Comparison of ENCODE assay signal across 9 mouse cellular contexts in the genomic region with DNA sequence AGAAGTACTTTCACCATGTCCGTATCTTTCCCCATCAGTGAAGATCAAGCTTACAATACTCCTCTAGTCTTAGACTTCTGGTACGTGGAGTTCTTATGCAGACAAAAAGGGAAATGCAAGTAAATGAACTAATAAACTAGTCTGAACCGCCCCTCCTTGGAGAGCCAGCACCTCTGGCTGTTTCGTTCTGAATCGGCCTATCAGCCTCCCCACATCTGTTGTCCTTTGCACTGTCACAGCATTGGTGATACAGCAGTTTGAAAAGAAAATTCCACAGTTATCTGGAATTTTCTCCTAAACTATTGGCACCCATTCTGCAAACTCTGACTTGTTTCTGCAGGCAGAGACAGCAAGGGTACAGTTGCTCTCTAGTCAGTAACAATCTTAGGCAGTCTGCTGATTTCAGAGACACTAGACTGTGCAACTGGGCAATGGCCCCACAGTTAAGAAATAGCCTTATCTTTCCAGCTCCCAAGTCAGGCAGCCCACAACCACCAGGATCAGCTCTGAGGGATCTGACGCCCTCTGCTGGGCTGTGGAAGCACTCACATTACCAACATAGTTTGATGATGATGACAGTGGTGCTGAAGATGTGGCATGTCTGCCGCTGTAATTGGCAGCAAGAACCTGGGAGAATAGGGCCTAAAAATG.
DNase-seq lines count a peak whose midpoint lies in the region; ATAC-seq and TF ChIP-seq lines count a peak whose summit lies in the region.
"Had no signal": no experiment of that assay in that cellular context is flagged by ENCODE, and none has a peak within 500 bp of the region (broad histone marks: within the 10 kb centered on the region; RNA-seq: fewer than 3 reads in every experiment).

No protein-coding gene starts in this region.

- 76% methylated on average over 7 of the region's 7 CpGs for WGBS in forebrain, embryonic 14.5 days
- 80% methylated on average over 7 of the region's 7 CpGs for WGBS in forebrain, embryonic 13.5 days
- 73% methylated on average over 7 of the region's 7 CpGs for WGBS in lung, embryonic 14.5 days

- peaks cover 2% of the 10 kb centered on the region; the same call in 1 of the 2 replicates for H3K4me1 ChIP-seq in forebrain, embryonic 14.5 days (ENCODE audit: control insufficient read depth, insufficient read depth, low read length)
- H3K4me1 ChIP-seq in forebrain, embryonic 13.5 days, result peaks cover 21% of the 10 kb centered on the region; the same call in 1 of the 2 replicates
- no peaks in the 10 kb centered on the region for H3K4me1 ChIP-seq in lung, embryonic 14.5 days (ENCODE audit: insufficient read depth)
- H3K4me1 ChIP-seq in testis, adult 2 months (ENCODE audit: control insufficient read depth, insufficient read depth, low read length), result no peaks in the 10 kb centered on the region; the same call in 1 of the 2 replicates

- H3K36me3 ChIP-seq in forebrain, embryonic 14.5 days (ENCODE audit: control insufficient read depth, insufficient read depth, low read length), result no peaks in the 10 kb centered on the region
- H3K36me3 ChIP-seq in forebrain, embryonic 13.5 days (ENCODE audit: poor library complexity, severe bottlenecking), result no peaks in the 10 kb centered on the region
- no peaks in the 10 kb centered on the region; the same call in 1 of the 2 replicates for H3K36me3 ChIP-seq in lung, embryonic 14.5 days (ENCODE audit: insufficient read depth)
- no peaks in the 10 kb centered on the region for H3K36me3 ChIP-seq in testis, adult 2 months (ENCODE audit: control insufficient read depth, insufficient read depth, low read length)

- DNase-seq in forebrain, embryonic 14.5 days (ENCODE audit: low spot score), result peak; percentile 61
- DNase-seq in urinary bladder, postnatal 14 days (ENCODE audit: low spot score), result peak; percentile 64
- no peak for DNase-seq in urinary bladder, adult 2 months (ENCODE audit: low spot score)
- peak; percentile 74 for DNase-seq in embryo, embryonic 10.5 days (ENCODE audit: low spot score)
- peak; percentile 34 for DNase-seq in heart, postnatal 25 days (ENCODE audit: low spot score)
- peak; percentile 69 for DNase-seq in lung, embryonic 14.5 days

- no peaks in the 10 kb centered on the region for H3K9me3 ChIP-seq in forebrain, embryonic 14.5 days (replicated peaks; ENCODE audit: control insufficient read depth, low read length)
- no peaks in the 10 kb centered on the region for H3K9me3 ChIP-seq in forebrain, embryonic 13.5 days (replicated peaks)
- no peaks in the 10 kb centered on the region for H3K9me3 ChIP-seq in lung, embryonic 14.5 days (ENCODE audit: low read depth, low read length)
- H3K9me3 ChIP-seq: limb, embryonic 13.5 days had no signal

- TF ChIP-seq POLR2A in testis, adult 2 months (IDR thresholded peaks at IDR 0.05; ENCODE audit: control insufficient read depth, low read depth, low read length), result no peak

- H3K9ac ChIP-seq in forebrain, embryonic 14.5 days (ENCODE audit: low read length), result no peak overlapping the region
- no peak overlapping the region for H3K9ac ChIP-seq in forebrain, embryonic 13.5 days
- no peak overlapping the region for H3K9ac ChIP-seq in lung, embryonic 14.5 days
- H3K9ac ChIP-seq: limb, embryonic 13.5 days had no signal

- no peak overlapping the region for H3K27ac ChIP-seq in forebrain, embryonic 14.5 days (ENCODE audit: low read depth, low read length)
- H3K27ac ChIP-seq in forebrain, embryonic 13.5 days, result no peak overlapping the region
- H3K27ac ChIP-seq in lung, embryonic 14.5 days (ENCODE audit: low read depth), result no peak overlapping the region
- H3K27ac ChIP-seq in testis, adult 2 months (ENCODE audit: control insufficient read depth, insufficient read depth, low read depth, low read length), result no peak overlapping the region; the same call in 1 of the 2 replicates
- H3K27ac ChIP-seq: limb, embryonic 13.5 days had no signal

- TF ChIP-seq CTCF in lung, embryonic 14.5 days (IDR thresholded peaks at IDR 0.05; ENCODE audit: low read depth), result peak; percentile 74
- TF ChIP-seq CTCF in testis, adult 2 months (IDR thresholded peaks at IDR 0.05; ENCODE audit: control insufficient read depth, insufficient read depth, insufficient replicate concordance, low read depth, low read length), result peak; percentile 60; the same call in 1 of the 2 replicates

- H3K4me3 ChIP-seq in forebrain, embryonic 14.5 days (ENCODE audit: low read depth, low read length), result no peak overlapping the region
- H3K4me3 ChIP-seq in forebrain, embryonic 13.5 days, result no peak overlapping the region
- no peak overlapping the region for H3K4me3 ChIP-seq in lung, embryonic 14.5 days (ENCODE audit: low read depth, low read length)
- H3K4me3 ChIP-seq in testis, adult 2 months (ENCODE audit: control insufficient read depth, low read depth, low read length), result no peak overlapping the region
- H3K4me3 ChIP-seq: limb, embryonic 13.5 days had no signal

- no peak for ATAC-seq in forebrain, embryonic 14.5 days
- ATAC-seq in forebrain, embryonic 13.5 days, result no peak; the same call in 1 of the 2 replicates
- ATAC-seq in lung, embryonic 14.5 days (ENCODE audit: insufficient read depth), result no peak

- no peak overlapping the region for H3K4me2 ChIP-seq in forebrain, embryonic 14.5 days (ENCODE audit: low read length)
- H3K4me2 ChIP-seq in forebrain, embryonic 13.5 days, result no peak overlapping the region
- no peak overlapping the region for H3K4me2 ChIP-seq in lung, embryonic 14.5 days
- H3K4me2 ChIP-seq: limb, embryonic 13.5 days had no signal

- intact Hi-C loops in heart, postnatal 25 days (cut with DNase I), result loop anchor here (5.0 kb wide), 1 partner anchor 362 kb away; no protein-coding TSS in a partner anchor

- no peaks in the 10 kb centered on the region for H3K27me3 ChIP-seq in forebrain, embryonic 14.5 days (replicated peaks; ENCODE audit: control insufficient read depth, insufficient read depth, low read length)
- no peaks in the 10 kb centered on the region for H3K27me3 ChIP-seq in forebrain, embryonic 13.5 days
- no peaks in the 10 kb centered on the region for H3K27me3 ChIP-seq in lung, embryonic 14.5 days (ENCODE audit: insufficient read depth, low read length)
- no peaks in the 10 kb centered on the region for H3K27me3 ChIP-seq in testis, adult 2 months (ENCODE audit: control insufficient read depth, insufficient read depth, low read length)
- H3K27me3 ChIP-seq: limb, embryonic 13.5 days had no signal
